Mouse (Mus musculus) stomach, embryonic 14.5 days (tissue): Measurements from ENCODE around the gene Ptpra. TPM values are rescaled to one million over a fixed set of nuclear protein-coding genes. Genes with fewer than 3 reads are reported as not detected.

Experiments
- ATAC-seq: fragments of 200-750 bp; cut with Nextera tagmentation; 2 replicates; pipeline ENCODE4 v1.8.0; 2017; ENCODE audit warnings: low read depth, moderate TSS enrichment; ENCODE audit not compliant: insufficient number of reproducible peaks, insufficient read depth, low FRiP score
- H3K27ac ChIP-seq: fragments of 300-500 bp; sonication (generic); 2 replicates; pipeline ENCODE4 v1.5.1; 2014; ENCODE audit warnings: mild to moderate bottlenecking, low read length, moderate library complexity, mixed read lengths
- H3K27me3 ChIP-seq: fragments of 300-500 bp; sonication (generic); 2 replicates; pipeline ENCODE4 v1.6.1; 2014; ENCODE audit warnings: low read length, control low read depth, mixed read lengths; ENCODE audit not compliant: control insufficient read depth, insufficient read depth
- H3K36me3 ChIP-seq: fragments of 300-500 bp; sonication (generic); 2 replicates; pipeline ENCODE4 v1.6.1; 2014; ENCODE audit warnings: mild to moderate bottlenecking, control low read depth, low read length, moderate library complexity, mixed read lengths; ENCODE audit not compliant: control insufficient read depth, insufficient read depth
- H3K4me1 ChIP-seq: fragments of 300-500 bp; sonication (generic); 2 replicates; pipeline ENCODE4 v1.6.1; 2014; ENCODE audit warnings: low read length, control low read depth, mixed read lengths; ENCODE audit not compliant: control insufficient read depth, insufficient read depth
- H3K4me2 ChIP-seq: fragments of 300-500 bp; sonication (generic); replicated peaks from 2 replicates; pipeline ENCODE4 v1.6.1; 2014; ENCODE audit warnings: low read depth, low read length, control low read depth
- H3K4me3 ChIP-seq: fragments of 300-500 bp; sonication (generic); 2 replicates; pipeline ENCODE4 v1.5.1; 2014; ENCODE audit warnings: low read depth, low read length, control low read depth
- H3K9ac ChIP-seq: fragments of 300-500 bp; sonication (generic); replicated peaks from 2 replicates; pipeline ENCODE4 v1.6.1; 2014; ENCODE audit warnings: low read depth, mild to moderate bottlenecking, control low read depth, low read length, moderate library complexity, mixed read lengths
- H3K9me3 ChIP-seq: fragments of 300-500 bp; sonication (generic); 2 replicates; pipeline ENCODE4 v1.6.1; 2016; ENCODE audit warnings: low read depth, low read length, control low read depth; ENCODE audit not compliant: control insufficient read depth
- WGBS: fragments of 180-500 bp; shearing (Covaris S2); extraction: QIAGEN DNeasy Blood & Tissue Kit; methylation state at CpG from one replicate; pipeline ENCODE4 v1.1.7; 2014; 5-methylcytosine and 5-hydroxymethylcytosine counted together
- polyA plus RNA-seq: library from polyadenylated mRNA; unstranded; fragments of >200 nt; fragmentation: Nextera tagmentation; extraction: Ambion mirVana; gene quantifications from 2 replicates; pipeline ENCODE4 v1.2.1, GENCODE M21; 2014

Ptpra gene
- polyA plus RNA-seq, 1 experiment from 2014 or later = 110 TPM

DNA sequence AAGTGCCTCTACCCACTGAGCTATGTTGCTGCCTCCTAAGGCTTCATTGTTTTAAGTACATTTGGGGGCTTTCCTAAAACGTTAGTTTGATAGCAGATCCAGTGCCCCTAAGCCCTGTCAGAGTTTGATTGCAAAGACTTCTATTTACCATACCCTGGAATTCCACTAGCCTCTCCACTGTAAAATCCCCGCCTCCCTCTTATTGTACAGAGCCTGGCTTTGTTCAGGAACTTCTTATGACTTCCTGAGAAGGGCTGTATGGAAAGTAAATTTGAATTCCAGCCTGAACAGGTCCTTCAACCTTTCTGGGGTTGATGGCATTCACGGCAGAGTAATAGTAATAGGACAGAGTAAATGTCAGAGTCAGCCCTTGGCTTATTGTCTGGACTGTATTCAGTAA, 86.8 kb downstream of the Ptpra start:
- 73% methylated on average over 3 of the region's 3 CpGs for WGBS
- Histone ChIP-seq H3K4me2 (no peak overlapping the region), H3K27me3 (no peaks in the 10 kb centered on the region), H3K4me1 (no peaks in the 10 kb centered on the region), H3K4me3 (no peak overlapping the region), H3K9ac (no peak overlapping the region), H3K36me3 (peaks cover 43% of the 10 kb centered on the region), H3K9me3 (no peaks in the 10 kb centered on the region), H3K27ac (no peak overlapping the region)
- ATAC-seq = no peak

DNA sequence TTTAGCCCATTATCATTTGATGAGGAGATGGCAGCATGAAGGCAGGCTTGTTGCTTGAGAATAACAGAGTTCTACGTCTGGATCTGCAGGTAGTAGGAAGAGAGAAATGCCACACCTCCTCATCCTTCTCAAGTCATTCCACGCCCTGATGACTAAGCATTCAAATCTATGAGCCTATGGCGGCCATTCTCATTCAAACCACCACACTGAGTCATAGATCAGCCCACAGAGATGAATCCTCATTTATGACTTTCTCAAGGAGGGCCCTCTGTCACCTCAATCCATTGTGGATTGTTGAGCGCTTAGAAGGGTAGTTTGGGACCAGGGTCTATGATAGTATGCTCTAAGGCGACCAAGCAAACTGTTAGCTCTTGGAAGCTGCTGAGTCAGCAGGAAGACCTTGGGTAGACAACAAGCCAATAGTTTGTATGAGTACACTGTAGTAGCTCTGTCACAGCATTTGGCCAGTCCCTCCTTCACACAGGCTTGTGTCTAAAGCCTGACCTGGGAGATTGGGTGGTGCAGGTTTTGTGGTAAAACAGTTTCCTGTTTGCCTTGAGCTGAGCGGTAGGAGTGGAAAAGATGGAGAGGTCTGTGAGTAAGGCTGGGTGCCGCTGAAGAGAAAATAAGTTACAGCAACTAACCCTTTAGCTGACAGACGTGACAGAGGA, 88.9 kb downstream of the Ptpra start:
- Histone ChIP-seq H3K27ac (no peak overlapping the region), H3K4me1 (no peaks in the 10 kb centered on the region), H3K9ac (no peak overlapping the region), H3K9me3 (no peaks in the 10 kb centered on the region), H3K4me3 (no peak overlapping the region), H3K4me2 (no peak overlapping the region), H3K27me3 (no peaks in the 10 kb centered on the region), H3K36me3 (peaks cover 49% of the 10 kb centered on the region)
- ATAC-seq = no peak
- 91% methylated on average over 8 of the region's 8 CpGs for WGBS

DNA sequence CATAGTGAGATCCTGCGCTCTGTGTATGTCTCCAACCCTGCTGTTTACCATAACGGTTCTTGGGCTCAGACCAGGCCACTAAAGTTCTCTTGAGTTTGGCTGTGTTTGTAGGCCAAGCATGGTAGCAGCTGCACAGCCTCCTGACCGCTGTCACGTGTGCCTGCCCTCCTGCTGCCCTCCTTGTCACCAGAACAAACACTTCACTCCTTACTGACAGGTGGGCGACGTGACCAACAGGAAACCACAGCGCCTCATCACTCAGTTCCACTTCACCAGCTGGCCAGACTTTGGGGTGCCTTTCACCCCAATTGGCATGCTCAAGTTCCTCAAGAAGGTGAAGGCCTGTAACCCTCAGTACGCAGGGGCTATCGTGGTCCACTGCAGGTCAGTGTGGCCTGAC, 90.2 kb downstream of the Ptpra start:
- Histone ChIP-seq H3K4me1 (no peaks in the 10 kb centered on the region), H3K27me3 (no peaks in the 10 kb centered on the region), H3K9ac (no peak overlapping the region), H3K27ac (no peak overlapping the region), H3K4me3 (no peak overlapping the region), H3K9me3 (no peaks in the 10 kb centered on the region), H3K4me2 (no peak overlapping the region), H3K36me3 (peaks cover 56% of the 10 kb centered on the region)
- WGBS = 82% methylated on average over 9 of the region's 9 CpGs
- ATAC-seq = no peak

GRCm38 (mm10) chr2:130546957-130547356, 96.9 kb downstream of the Ptpra start:
- Histone ChIP-seq H3K4me1 (no peaks in the 10 kb centered on the region), H3K27me3 (no peaks in the 10 kb centered on the region), H3K4me3 (no peak overlapping the region), H3K36me3 (peaks cover 75% of the 10 kb centered on the region), H3K27ac (no peak overlapping the region), H3K9me3 (no peaks in the 10 kb centered on the region), H3K9ac (no peak overlapping the region), H3K4me2 (no peak overlapping the region)
- ATAC-seq = no peak
- WGBS = 87% methylated on average over 8 of the region's 8 CpGs

GRCm38 (mm10) chr2:130554841-130555240, 104.8 kb downstream of the Ptpra start:
- Histone ChIP-seq H3K36me3 (peaks cover 47% of the 10 kb centered on the region), H3K27ac (no peak overlapping the region)
- 88% methylated on average over 7 of the region's 7 CpGs for WGBS

DNA sequence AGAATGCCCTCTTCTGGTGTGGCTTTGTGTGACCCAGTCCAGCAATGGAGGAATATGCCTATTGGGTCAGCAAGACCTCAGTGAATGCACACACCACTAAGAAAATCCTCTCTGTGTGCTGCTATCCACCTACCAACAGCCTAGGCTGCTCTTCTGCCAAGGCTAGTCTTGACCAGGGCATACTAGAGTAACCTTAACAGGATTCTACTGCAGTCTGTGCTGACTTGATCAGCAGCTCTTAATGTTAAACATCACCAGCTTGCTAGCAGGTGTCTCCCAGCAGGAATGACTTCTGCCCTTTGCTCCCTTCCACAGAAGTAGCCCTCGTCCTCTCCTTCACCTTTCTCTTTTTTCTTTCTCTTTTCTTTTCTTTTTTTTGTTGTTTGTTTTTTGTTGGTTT, 106.2 kb downstream of the Ptpra start:
- no peaks in the 10 kb centered on the region for H3K27me3 ChIP-seq
- no peaks in the 10 kb centered on the region for H3K4me1 ChIP-seq
- no peaks in the 10 kb centered on the region for H3K9me3 ChIP-seq
- no peak for ATAC-seq
- H3K4me2 ChIP-seq = no peak overlapping the region
- no peak overlapping the region for H3K9ac ChIP-seq
- peaks cover 40% of the 10 kb centered on the region for H3K36me3 ChIP-seq
- no peak overlapping the region for H3K27ac ChIP-seq
- no peak overlapping the region for H3K4me3 ChIP-seq
- WGBS = 80% methylated on average over 1 of the region's 1 CpGs

More at GRCm38 (mm10) chr2:130554841-130555240, 104.8 kb downstream of the Ptpra start:
- Histone ChIP-seq H3K9me3 (no peaks in the 10 kb centered on the region), H3K9ac (no peak overlapping the region), H3K27me3 (no peaks in the 10 kb centered on the region), H3K4me1 (no peaks in the 10 kb centered on the region), H3K4me2 (no peak overlapping the region), H3K4me3 (no peak overlapping the region)
- ATAC-seq = no peak

DNA sequence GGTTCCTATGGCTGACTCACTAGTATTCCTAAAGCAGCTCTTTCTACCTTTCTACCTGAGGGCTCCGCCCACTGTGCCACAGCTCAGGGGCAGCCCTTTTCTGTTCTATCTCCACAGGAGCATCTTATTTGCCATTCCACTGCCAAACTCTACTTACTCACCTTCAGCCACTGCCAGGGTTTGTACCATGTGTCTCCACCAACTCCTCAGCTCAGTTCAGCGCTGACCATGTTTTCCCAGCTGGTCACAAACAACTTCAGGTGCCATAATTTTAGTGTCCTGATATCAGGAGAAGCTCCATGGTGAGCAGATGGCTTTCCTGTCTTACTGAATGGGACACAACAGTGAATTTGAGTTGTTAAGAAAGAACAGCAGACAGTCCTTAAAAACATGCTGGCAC, 107.4 kb downstream of the Ptpra start:
- no peak overlapping the region for H3K9ac ChIP-seq
- no peaks in the 10 kb centered on the region for H3K9me3 ChIP-seq
- H3K27ac ChIP-seq = no peak overlapping the region
- H3K4me2 ChIP-seq = no peak overlapping the region
- no peak for ATAC-seq
- no peak overlapping the region for H3K4me3 ChIP-seq
- no peaks in the 10 kb centered on the region for H3K27me3 ChIP-seq
- 94% methylated on average over 2 of the region's 2 CpGs for WGBS
- H3K36me3 ChIP-seq = peaks cover 28% of the 10 kb centered on the region
- H3K4me1 ChIP-seq = no peaks in the 10 kb centered on the region

GRCm38 (mm10) chr2:130558015-130558414, 107.9 kb downstream of the Ptpra start:
- no peak overlapping the region for H3K9ac ChIP-seq
- no peak for ATAC-seq
- H3K9me3 ChIP-seq = no peaks in the 10 kb centered on the region
- no peak overlapping the region for H3K27ac ChIP-seq
- no peaks in the 10 kb centered on the region for H3K27me3 ChIP-seq
- no peak overlapping the region for H3K4me3 ChIP-seq
- H3K4me1 ChIP-seq = no peaks in the 10 kb centered on the region; the same call in 1 of the 2 replicates
- H3K36me3 ChIP-seq = peaks cover 24% of the 10 kb centered on the region
- WGBS = 69% methylated on average over 2 of the region's 2 CpGs
- no peak overlapping the region for H3K4me2 ChIP-seq
